Mouse (Mus musculus) small intestine, adult 2 months (tissue): ENCODE measurements around the gene C4b.

Experiments used
- CTCF ChIP-seq: fragments of 200-500 bp; IDR thresholded peaks from 2 replicates; pipeline ENCODE4 v1.5.1; 2012; ENCODE audit warnings: low read depth, mild to moderate bottlenecking, control low read depth, inconsistent platforms, low read length, moderate library complexity, mixed read lengths; ENCODE audit not compliant: insufficient replicate concordance, insufficient read length; ENCODE audit errors: extremely low read depth
- POLR2A ChIP-seq: fragments of 200-500 bp; IDR thresholded peaks from 2 replicates; pipeline ENCODE4 v1.6.1; 2012; ENCODE audit warnings: low read depth, mild to moderate bottlenecking, control low read depth, inconsistent platforms, low read length, moderate library complexity

DNA sequence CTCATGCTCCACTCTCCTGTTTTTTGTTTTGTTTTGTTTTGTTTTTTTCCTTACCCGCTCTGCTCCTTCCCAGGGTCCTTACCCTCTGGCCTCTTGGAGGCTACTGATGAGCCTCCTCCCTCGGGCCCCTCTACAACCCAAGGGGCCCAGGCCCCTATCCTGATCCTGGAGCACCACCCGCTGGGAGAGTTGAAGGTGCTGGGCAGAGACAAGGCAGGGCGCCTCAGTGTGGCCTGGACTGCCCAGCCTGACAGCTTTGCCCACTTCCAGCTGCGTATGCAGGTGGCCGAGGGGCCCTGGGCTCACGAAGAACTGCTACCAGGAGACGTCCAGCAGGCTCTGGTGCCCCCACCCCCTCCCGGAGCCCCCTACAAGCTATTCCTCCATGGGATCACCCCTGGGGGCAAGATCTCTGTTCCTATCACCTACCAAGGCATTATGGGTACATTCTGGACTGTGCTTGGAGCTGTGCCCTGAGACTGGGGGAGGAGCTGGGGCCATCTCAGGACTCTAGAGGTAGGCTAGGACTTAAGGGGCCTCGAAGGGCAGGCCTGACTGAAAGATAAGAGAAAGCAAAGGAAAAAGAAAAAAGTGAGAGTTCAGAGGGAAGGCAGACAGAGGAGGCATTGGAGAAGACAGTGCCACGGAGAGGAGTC is 61.7 kb downstream of the C4b start:
- TF ChIP-seq CTCF (no peak), POLR2A (no peak)
